Mouse (Mus musculus) midbrain, embryonic 12.5 days (tissue): ENCODE measurements around the gene Kif2c. TPM values are rescaled to one million over a fixed set of nuclear protein-coding genes. Genes with fewer than 3 reads are reported as not detected.

Experiments used
- ATAC-seq: fragments of 200-750 bp; cut with Nextera tagmentation; 2 replicates; pipeline ENCODE4 v1.8.0; 2017; ENCODE audit warnings: low read depth, moderate TSS enrichment, moderate library complexity; ENCODE audit not compliant: low FRiP score
- H3K27ac ChIP-seq: fragments of 300-500 bp; sonication (generic); replicated peaks from 2 replicates; pipeline ENCODE4 v1.5.1; 2016; ENCODE audit warnings: mild to moderate bottlenecking
- H3K27me3 ChIP-seq: fragments of 300-500 bp; sonication (generic); 2 replicates; pipeline ENCODE4 v1.6.1; 2016; ENCODE audit warnings: mild to moderate bottlenecking
- H3K36me3 ChIP-seq: fragments of 300-500 bp; sonication (generic); 2 replicates; pipeline ENCODE4 v1.6.1; 2016
- H3K4me1 ChIP-seq: fragments of 300-500 bp; sonication (generic); 2 replicates; pipeline ENCODE4 v1.6.1; 2016
- H3K4me2 ChIP-seq: fragments of 300-500 bp; sonication (generic); replicated peaks from 2 replicates; pipeline ENCODE4 v1.6.1; 2016; ENCODE audit warnings: mild to moderate bottlenecking, moderate library complexity
- H3K4me3 ChIP-seq: fragments of 300-500 bp; sonication (generic); 2 replicates; pipeline ENCODE4 v1.5.1; 2016; ENCODE audit warnings: mild to moderate bottlenecking
- H3K9ac ChIP-seq: fragments of 300-500 bp; sonication (generic); replicated peaks from 2 replicates; pipeline ENCODE4 v1.6.1; 2016; ENCODE audit warnings: mild to moderate bottlenecking, moderate library complexity
- H3K9me3 ChIP-seq: fragments of 300-500 bp; sonication (generic); 2 replicates; pipeline ENCODE4 v1.6.1; 2016; ENCODE audit warnings: mild to moderate bottlenecking
- WGBS: fragments of 180-500 bp; shearing (Covaris S2); methylation state at CpG from one replicate; pipeline ENCODE4 v1.1.7; 2016; 5-methylcytosine and 5-hydroxymethylcytosine counted together
- polyA plus RNA-seq: library from polyadenylated mRNA; unstranded; fragments of >200 nt; fragmentation: Nextera tagmentation; extraction: Ambion mirVana; gene quantifications from 2 replicates; pipeline ENCODE4 v1.2.1, GENCODE M21; 2016

The Kif2c gene
- polyA plus RNA-seq, 1 experiment from 2014 or later: 73.7 TPM

DNA sequence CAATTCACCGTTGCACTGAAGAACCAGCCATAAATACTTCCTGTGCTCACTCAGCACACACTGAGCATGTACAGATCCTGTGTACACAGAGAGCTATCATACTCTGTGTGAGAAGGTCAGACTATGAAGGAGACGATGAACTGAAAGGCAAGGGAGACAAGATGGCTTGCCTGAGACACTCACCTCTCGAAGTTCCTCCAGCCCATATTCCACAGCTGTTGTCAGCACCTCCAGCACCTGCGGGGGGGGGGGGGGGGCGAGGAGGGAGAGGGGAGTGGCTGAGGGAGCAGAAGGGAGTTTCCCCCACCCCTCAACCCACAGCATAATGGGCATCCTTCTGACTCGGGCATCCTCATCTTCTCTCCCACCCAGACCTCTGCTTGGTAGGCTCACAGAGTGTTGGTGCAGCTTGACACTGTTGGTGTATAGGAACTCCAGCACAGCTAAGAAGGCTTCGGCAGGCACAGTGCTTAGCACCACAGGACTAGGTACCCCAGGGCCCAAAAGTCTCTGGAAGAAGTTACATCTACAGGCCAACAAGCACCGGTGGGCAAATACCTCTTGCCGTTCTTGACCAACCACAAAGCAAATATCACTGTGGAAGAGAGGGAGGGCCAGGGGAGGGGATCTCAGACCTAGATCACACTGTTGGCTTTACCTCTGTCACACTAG, 58.8 kb downstream of the Kif2c start:
- Histone ChIP-seq H3K4me2 (no peak overlapping the region), H3K27ac (no peak overlapping the region), H3K4me3 (no peak overlapping the region), H3K27me3 (0 out of 2 replicates have a peak, but pooled peaks cover 6% of the 10 kb centered on the region), H3K36me3 (peaks cover 12% of the 10 kb centered on the region), H3K9me3 (no peaks in the 10 kb centered on the region), H3K4me1 (peaks cover 36% of the 10 kb centered on the region), H3K9ac (no peak overlapping the region)
- no peak for ATAC-seq
- WGBS: 91% methylated on average over 7 of the region's 9 CpGs

DNA sequence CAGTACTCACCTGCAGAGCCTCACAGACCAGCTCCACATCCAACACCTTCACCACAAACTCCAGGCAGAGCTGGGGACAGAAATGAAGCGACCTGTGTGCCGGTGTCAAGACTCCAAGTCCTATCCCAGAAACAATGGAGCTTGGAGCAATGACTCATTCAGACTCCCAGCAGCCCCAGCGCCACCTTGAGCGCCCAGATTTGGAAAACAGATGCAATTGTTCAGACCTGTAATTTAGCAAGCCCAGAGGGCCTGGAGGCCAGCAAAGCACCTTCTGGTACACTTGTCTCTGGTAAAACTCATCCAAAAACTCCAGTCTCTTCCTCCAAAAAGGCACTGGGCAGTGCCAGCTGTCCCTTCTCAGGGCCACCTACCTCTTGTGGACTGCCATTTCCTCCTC, 60.2 kb downstream of the Kif2c start:
- no peak overlapping the region for H3K27ac ChIP-seq
- H3K27me3 ChIP-seq: no peaks in the 10 kb centered on the region
- H3K4me3 ChIP-seq: no peak overlapping the region
- 0 out of 2 replicates have a peak, but pooled peaks cover 2% of the 10 kb centered on the region for H3K36me3 ChIP-seq
- no peak overlapping the region for H3K4me2 ChIP-seq
- no peak overlapping the region for H3K9ac ChIP-seq
- no peak for ATAC-seq
- H3K9me3 ChIP-seq: no peaks in the 10 kb centered on the region
- peaks cover 36% of the 10 kb centered on the region for H3K4me1 ChIP-seq
- 82% methylated on average over 4 of the region's 4 CpGs for WGBS

DNA sequence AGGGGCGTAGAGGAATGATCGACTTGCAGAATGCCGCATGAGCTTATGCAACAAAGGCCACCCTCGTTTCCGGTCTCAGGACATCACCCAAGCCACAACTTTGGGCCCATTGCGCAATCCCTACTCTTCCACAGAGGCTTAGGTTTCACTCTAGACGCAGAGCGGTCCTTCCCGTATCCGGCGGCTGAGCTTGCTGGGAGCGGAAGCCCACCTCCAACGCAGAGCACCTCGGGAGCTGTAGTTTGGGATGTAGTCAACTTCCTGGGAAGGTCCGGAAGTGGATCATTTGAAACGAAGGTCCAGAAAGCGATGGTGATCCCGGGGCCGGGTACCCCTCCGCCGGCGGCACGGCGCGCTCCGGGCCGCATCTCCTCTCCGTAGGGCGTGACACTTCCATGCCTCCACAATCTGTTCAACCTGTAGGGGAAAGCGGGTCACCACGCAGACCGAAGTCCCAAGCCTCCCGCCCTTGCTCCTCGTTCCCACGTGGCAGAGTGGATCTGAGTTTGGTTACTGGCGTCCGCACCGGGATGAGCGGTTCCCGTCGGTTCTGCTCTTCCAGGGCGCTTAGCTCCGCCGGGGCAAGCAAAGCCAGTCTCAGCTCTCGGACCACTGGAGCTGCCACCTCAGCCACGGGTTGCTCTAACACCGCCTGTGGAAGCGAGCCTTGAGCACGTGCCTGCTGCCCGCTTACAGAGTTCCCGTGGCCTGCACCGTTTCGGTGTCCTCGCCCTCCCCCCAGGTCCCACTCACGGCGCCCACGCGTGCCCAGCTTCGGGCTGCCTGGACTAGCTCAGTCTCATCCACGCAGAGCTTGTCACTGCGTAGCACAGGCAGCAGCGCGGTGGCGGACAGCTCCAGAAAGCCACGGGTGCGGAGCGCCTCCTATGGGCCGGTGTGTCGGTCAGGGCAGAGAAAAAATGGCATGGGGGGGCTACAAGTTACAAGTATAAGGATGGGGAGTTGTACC, 61.7 kb downstream of the Kif2c start:
- under 1% methylated on average over 69 of the region's 69 CpGs for WGBS
- H3K4me3 ChIP-seq: peak overlapping the region; percentile 62

DNA sequence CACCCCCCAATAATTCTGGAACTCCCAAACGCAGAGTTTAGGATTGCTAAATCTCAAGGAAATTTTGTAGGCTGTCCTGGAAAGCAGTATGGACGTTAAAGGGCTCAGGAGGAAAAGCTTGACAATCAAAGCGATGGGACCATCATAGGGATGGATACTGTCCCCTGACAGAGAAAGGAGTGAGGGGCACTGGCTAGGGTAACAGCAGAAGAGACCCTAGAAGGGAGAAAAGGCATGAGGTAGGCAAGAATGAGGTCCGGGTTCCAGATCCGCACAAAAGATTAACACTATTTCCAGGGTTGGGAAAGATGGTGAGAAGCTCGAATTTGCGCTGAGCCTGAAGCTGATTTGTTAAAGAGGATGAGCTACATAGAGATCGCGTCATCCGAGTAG, 62.4 kb downstream of the Kif2c start:
- H3K27ac ChIP-seq: peak overlapping the region; percentile 87
- peak overlapping the region; percentile 72 for H3K9ac ChIP-seq
- H3K4me3 ChIP-seq: peak overlapping the region; percentile 62
- H3K36me3 ChIP-seq: no peaks in the 10 kb centered on the region
- H3K4me1 ChIP-seq: peaks cover 19% of the 10 kb centered on the region
- H3K9me3 ChIP-seq: no peaks in the 10 kb centered on the region
- peak; percentile 20 for ATAC-seq
- peak overlapping the region; percentile 99 for H3K4me2 ChIP-seq
- WGBS: 6% methylated on average over 10 of the region's 10 CpGs
- no peaks in the 10 kb centered on the region for H3K27me3 ChIP-seq

More for the DNA sequence above, 61.7 kb downstream of the Kif2c start:
- peak overlapping the region; percentile 99 for H3K4me2 ChIP-seq
- no peaks in the 10 kb centered on the region for H3K36me3 ChIP-seq
- H3K9ac ChIP-seq: peak overlapping the region; percentile 72
- H3K9me3 ChIP-seq: no peaks in the 10 kb centered on the region
- ATAC-seq: peak; percentile 93
- peak overlapping the region; percentile 87 for H3K27ac ChIP-seq
- peaks cover 26% of the 10 kb centered on the region for H3K4me1 ChIP-seq
- H3K27me3 ChIP-seq: no peaks in the 10 kb centered on the region

DNA sequence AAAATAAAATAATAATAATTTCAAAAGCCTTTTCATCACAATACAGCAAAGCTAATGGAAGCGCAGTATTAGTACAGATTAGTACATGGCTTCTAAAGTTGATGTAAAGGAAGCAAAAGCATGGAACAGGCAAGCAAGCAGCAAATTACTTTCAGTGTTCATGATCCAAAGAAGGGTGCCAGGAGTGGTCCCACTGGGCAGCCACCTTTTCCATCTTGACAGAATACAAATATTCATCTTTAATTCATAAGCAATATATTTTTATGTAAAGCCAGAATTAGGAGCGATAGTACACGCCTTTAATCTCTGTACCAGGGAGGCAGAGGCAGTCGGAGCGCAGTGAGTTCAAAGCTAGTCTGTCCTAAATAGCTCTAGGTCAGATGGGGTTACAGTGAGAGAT, 62.8 kb downstream of the Kif2c start:
- 68% methylated on average over 5 of the region's 5 CpGs for WGBS
- H3K9ac ChIP-seq: peak overlapping the region; percentile 72

GRCm38 (mm10) chr4:117117931-117118330, 64.5 kb downstream of the Kif2c start:
- Histone ChIP-seq H3K9ac (no peak overlapping the region), H3K27me3 (no peaks in the 10 kb centered on the region), H3K4me2 (no peak overlapping the region), H3K4me1 (peaks cover 12% of the 10 kb centered on the region), H3K4me3 (no peak overlapping the region), H3K9me3 (no peaks in the 10 kb centered on the region), H3K36me3 (peaks cover 4% of the 10 kb centered on the region), H3K27ac (no peak overlapping the region)
- ATAC-seq: no peak
- WGBS: 93% methylated on average over 7 of the region's 7 CpGs

More for the DNA sequence above, 62.8 kb downstream of the Kif2c start:
- no peaks in the 10 kb centered on the region for H3K27me3 ChIP-seq
- ATAC-seq: no peak
- peaks cover 2% of the 10 kb centered on the region; the same call in 1 of the 2 replicates for H3K36me3 ChIP-seq
- H3K27ac ChIP-seq: peak overlapping the region; percentile 87
- H3K4me2 ChIP-seq: peak overlapping the region; percentile 99
- no peaks in the 10 kb centered on the region for H3K9me3 ChIP-seq
- peaks cover 15% of the 10 kb centered on the region for H3K4me1 ChIP-seq
- H3K4me3 ChIP-seq: peak overlapping the region; percentile 62

DNA sequence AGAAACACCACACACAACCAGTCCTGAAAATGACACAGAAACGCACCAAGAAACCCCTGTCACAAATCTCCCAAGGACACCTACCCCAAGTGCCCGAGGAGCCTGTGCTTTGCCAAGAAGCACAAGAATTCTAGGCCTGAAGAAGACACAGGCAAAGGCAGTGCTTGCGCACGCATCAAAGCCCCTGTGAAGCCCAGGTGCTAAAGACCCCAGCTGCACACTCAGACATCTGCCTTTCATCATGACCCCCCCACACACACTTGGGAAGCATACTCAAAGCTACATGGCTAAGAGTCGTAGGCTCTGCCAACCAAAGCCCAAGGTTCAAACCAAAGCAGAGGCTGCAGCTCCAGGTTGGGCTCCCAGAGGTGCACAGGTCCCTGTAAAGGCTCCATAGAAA, 66.8 kb downstream of the Kif2c start:
- H3K9me3 ChIP-seq: no peaks in the 10 kb centered on the region
- H3K4me3 ChIP-seq: no peak overlapping the region
- H3K27ac ChIP-seq: no peak overlapping the region
- ATAC-seq: no peak
- H3K27me3 ChIP-seq: no peaks in the 10 kb centered on the region
- H3K9ac ChIP-seq: no peak overlapping the region
- H3K4me1 ChIP-seq: peaks cover 6% of the 10 kb centered on the region; the same call in 1 of the 2 replicates
- no peak overlapping the region for H3K4me2 ChIP-seq
- 85% methylated on average over 5 of the region's 5 CpGs for WGBS
- peaks cover 15% of the 10 kb centered on the region for H3K36me3 ChIP-seq

GRCm38 (mm10) chr4:117113237-117113636, 69.2 kb downstream of the Kif2c start:
- Histone ChIP-seq H3K27me3 (no peaks in the 10 kb centered on the region; the same call in 1 of the 2 replicates), H3K36me3 (peaks cover 31% of the 10 kb centered on the region), H3K9me3 (no peaks in the 10 kb centered on the region), H3K27ac (no peak overlapping the region), H3K9ac (no peak overlapping the region), H3K4me2 (no peak overlapping the region), H3K4me1 (no peaks in the 10 kb centered on the region), H3K4me3 (no peak overlapping the region)
- ATAC-seq: no peak
- WGBS: 68% methylated on average over 1 of the region's 1 CpGs

- Histone ChIP-seq H3K36me3 (peaks cover 36% of the 10 kb centered on the region), H3K9ac (no peak overlapping the region), H3K9me3 (no peaks in the 10 kb centered on the region), H3K4me1 (no peaks in the 10 kb centered on the region), H3K27ac (no peak overlapping the region), H3K4me2 (no peak overlapping the region), H3K27me3 (no peaks in the 10 kb centered on the region; the same call in 1 of the 2 replicates), H3K4me3 (no peak overlapping the region)
- no peak for ATAC-seq
- 94% methylated on average over 11 of the region's 11 CpGs for WGBS
These were observed 71.5 kb downstream of the Kif2c start for GRCm38 (mm10) chr4:117110985-117111384.

DNA sequence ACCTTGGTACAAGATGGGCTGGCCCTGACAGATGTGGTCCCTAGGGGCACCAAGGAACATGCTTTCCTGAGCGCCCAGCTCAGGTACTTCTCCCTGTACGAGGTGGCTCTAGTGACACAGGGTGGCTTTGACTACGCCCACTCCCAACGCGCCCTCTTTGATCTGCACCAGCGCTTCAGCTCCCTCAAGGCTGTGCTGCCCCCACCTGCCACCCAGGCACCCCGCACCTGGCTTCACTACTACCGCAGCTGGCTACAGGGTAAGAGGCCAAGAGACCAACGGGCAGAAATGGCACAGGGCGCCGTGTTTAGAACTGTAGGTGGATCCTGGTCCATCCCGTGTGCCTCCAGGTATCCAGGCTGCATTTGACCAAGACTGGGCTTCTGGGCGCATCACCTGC, 72.2 kb downstream of the Kif2c start:
- H3K27me3 ChIP-seq: no peaks in the 10 kb centered on the region; the same call in 1 of the 2 replicates
- 91% methylated on average over 13 of the region's 13 CpGs for WGBS
- H3K9me3 ChIP-seq: no peaks in the 10 kb centered on the region
- H3K4me1 ChIP-seq: no peaks in the 10 kb centered on the region
- no peak for ATAC-seq
- no peak overlapping the region for H3K27ac ChIP-seq
- no peak overlapping the region for H3K4me3 ChIP-seq
- no peak overlapping the region for H3K4me2 ChIP-seq
- peaks cover 36% of the 10 kb centered on the region for H3K36me3 ChIP-seq
- no peak overlapping the region for H3K9ac ChIP-seq
